Mouse (Mus musculus): ENCODE results near the gene Gm10842. TPM values are rescaled to one million over a fixed set of nuclear protein-coding genes. Genes with fewer than 3 reads are reported as not detected.
"Not testable (repeated sequence)": the region's sequence is repeated elsewhere in the genome, so short reads cannot be mapped to it uniquely, and the experiment has no call there.

The Gm10842 gene
- polyA plus RNA-seq (2015; fragmentation: Nextera tagmentation; extraction: Ambion mirVana) = not detected in 2 replicates

- ATAC-seq (ENCODE audit: low read depth) = no peak
- Histone ChIP-seq H3K27me3 (ENCODE audit: control insufficient read depth, insufficient read depth, low read depth, low read length) (no peaks in the 10 kb centered on the region), H3K4me3 (ENCODE audit: low read depth, low read length) (no peak within 1 kb of the TSS), H3K36me3 (ENCODE audit: control insufficient read depth, insufficient read depth) (no peaks in the 10 kb centered on the region), H3K9ac (ENCODE audit: low read depth, low read length) (no peak within 1 kb of the TSS), H3K9me3 (replicated peaks; ENCODE audit: control insufficient read depth, low read length) (no peaks in the 10 kb centered on the region), H3K4me2 (ENCODE audit: low read depth, low read length) (no peak within 1 kb of the TSS), H3K27ac (ENCODE audit: low read length) (peak within 1 kb of the TSS; percentile 35; the same call in 1 of the 2 replicates), H3K4me1 (ENCODE audit: control insufficient read depth, low read depth, low read length) (peaks cover 43% of the 10 kb centered on the region)
- WGBS (ENCODE audit: insufficient replicate concordance) = 77% methylated on average over 3 of the region's 3 CpGs
These were observed at the start of gene Gm10842 for GRCm38 (mm10) chr11:105146593-105146992. Gene Gm10842 (plus strand): TSS chr11:105146893.

- not testable (repeated sequence) for H3K27me3 ChIP-seq (ENCODE audit: control insufficient read depth, insufficient read depth, low read depth, low read length); H3K4me3 ChIP-seq (ENCODE audit: low read depth, low read length); H3K27ac ChIP-seq (ENCODE audit: low read length); H3K36me3 ChIP-seq (ENCODE audit: control insufficient read depth, insufficient read depth); H3K9ac ChIP-seq (ENCODE audit: low read depth, low read length); H3K9me3 ChIP-seq (replicated peaks; ENCODE audit: control insufficient read depth, low read length); H3K4me2 ChIP-seq (ENCODE audit: low read depth, low read length); ATAC-seq (ENCODE audit: low read depth); H3K4me1 ChIP-seq (ENCODE audit: control insufficient read depth, low read depth, low read length)
- 69% methylated on average over 22 of the region's 22 CpGs for WGBS (ENCODE audit: insufficient replicate concordance)
These were observed 34.2 kb upstream of the Gm10842 start for GRCm38 (mm10) chr11:105112448-105112847.

- WGBS (ENCODE audit: insufficient replicate concordance) = 66% methylated on average over 7 of the region's 7 CpGs
- no peak overlapping the region for H3K4me2 ChIP-seq (ENCODE audit: low read depth, low read length)
- H3K4me3 ChIP-seq (ENCODE audit: low read depth, low read length) = no peak overlapping the region
- ATAC-seq (ENCODE audit: low read depth) = no peak
- no peak overlapping the region for H3K9ac ChIP-seq (ENCODE audit: low read depth, low read length)
- no peaks in the 10 kb centered on the region for H3K9me3 ChIP-seq (replicated peaks; ENCODE audit: control insufficient read depth, low read length)
- H3K27me3 ChIP-seq (ENCODE audit: control insufficient read depth, insufficient read depth, low read depth, low read length) = no peaks in the 10 kb centered on the region
- H3K27ac ChIP-seq (ENCODE audit: low read length) = no peak overlapping the region
- no peaks in the 10 kb centered on the region for H3K4me1 ChIP-seq (ENCODE audit: control insufficient read depth, low read depth, low read length)
- no peaks in the 10 kb centered on the region for H3K36me3 ChIP-seq (ENCODE audit: control insufficient read depth, insufficient read depth)
These were observed 28.9 kb upstream of the Gm10842 start for GRCm38 (mm10) chr11:105117814-105118213.

- Histone ChIP-seq H3K9me3 (replicated peaks; ENCODE audit: control insufficient read depth, low read length) (no peaks in the 10 kb centered on the region), H3K27me3 (ENCODE audit: control insufficient read depth, insufficient read depth, low read depth, low read length) (no peaks in the 10 kb centered on the region), H3K4me2 (ENCODE audit: low read depth, low read length) (no peak overlapping the region), H3K9ac (ENCODE audit: low read depth, low read length) (no peak overlapping the region), H3K27ac (ENCODE audit: low read length) (no peak overlapping the region), H3K36me3 (ENCODE audit: control insufficient read depth, insufficient read depth) (no peaks in the 10 kb centered on the region), H3K4me3 (ENCODE audit: low read depth, low read length) (no peak overlapping the region), H3K4me1 (ENCODE audit: control insufficient read depth, low read depth, low read length) (peaks cover 4% of the 10 kb centered on the region)
- WGBS (ENCODE audit: insufficient replicate concordance) = 24% methylated on average over 4 of the region's 4 CpGs
- ATAC-seq (ENCODE audit: low read depth) = no peak
These were observed 26.1 kb upstream of the Gm10842 start for GRCm38 (mm10) chr11:105120551-105121061.

GRCm38 (mm10) chr11:105121792-105122191, 24.9 kb upstream of the Gm10842 start:
- not testable (repeated sequence) for H3K27me3 ChIP-seq (ENCODE audit: control insufficient read depth, insufficient read depth, low read depth, low read length); H3K4me2 ChIP-seq (ENCODE audit: low read depth, low read length); H3K4me1 ChIP-seq (ENCODE audit: control insufficient read depth, low read depth, low read length); H3K36me3 ChIP-seq (ENCODE audit: control insufficient read depth, insufficient read depth); H3K9ac ChIP-seq (ENCODE audit: low read depth, low read length); H3K9me3 ChIP-seq (replicated peaks; ENCODE audit: control insufficient read depth, low read length); ATAC-seq (ENCODE audit: low read depth); H3K4me3 ChIP-seq (ENCODE audit: low read depth, low read length); H3K27ac ChIP-seq (ENCODE audit: low read length)
- WGBS (ENCODE audit: insufficient replicate concordance) = 57% methylated on average over 5 of the region's 5 CpGs

- Histone ChIP-seq H3K9ac (ENCODE audit: low read depth, low read length) (no peak overlapping the region), H3K36me3 (ENCODE audit: control insufficient read depth, insufficient read depth) (no peaks in the 10 kb centered on the region), H3K27ac (ENCODE audit: low read length) (no peak overlapping the region), H3K4me3 (ENCODE audit: low read depth, low read length) (no peak overlapping the region), H3K4me2 (ENCODE audit: low read depth, low read length) (0 out of 2 replicates have a peak overlapping the region, but pooled peaks have one; percentile 14), H3K9me3 (replicated peaks; ENCODE audit: control insufficient read depth, low read length) (no peaks in the 10 kb centered on the region), H3K4me1 (ENCODE audit: control insufficient read depth, low read depth, low read length) (peaks cover 17% of the 10 kb centered on the region), H3K27me3 (ENCODE audit: control insufficient read depth, insufficient read depth, low read depth, low read length) (no peaks in the 10 kb centered on the region)
- 11% methylated on average over 9 of the region's 9 CpGs for WGBS (ENCODE audit: insufficient replicate concordance)
- peak; percentile 61 for ATAC-seq (ENCODE audit: low read depth)
These were observed 22.7 kb upstream of the Gm10842 start for GRCm38 (mm10) chr11:105123986-105124385.

- peaks cover 3% of the 10 kb centered on the region for H3K36me3 ChIP-seq (ENCODE audit: control insufficient read depth, insufficient read depth)
- peak within 1 kb of the TSS; percentile 71 for H3K9ac ChIP-seq (ENCODE audit: low read depth, low read length)
- ATAC-seq (ENCODE audit: low read depth) = peak; percentile 86
- 1% methylated on average over 29 of the region's 38 CpGs for WGBS (ENCODE audit: insufficient replicate concordance)
- H3K4me1 ChIP-seq (ENCODE audit: control insufficient read depth, low read depth, low read length) = peaks cover 17% of the 10 kb centered on the region
- H3K27ac ChIP-seq (ENCODE audit: low read length) = peak within 1 kb of the TSS; percentile 86
- no peaks in the 10 kb centered on the region for H3K9me3 ChIP-seq (replicated peaks; ENCODE audit: control insufficient read depth, low read length)
- no peaks in the 10 kb centered on the region for H3K27me3 ChIP-seq (ENCODE audit: control insufficient read depth, insufficient read depth, low read depth, low read length)
- H3K4me2 ChIP-seq (ENCODE audit: low read depth, low read length) = peak within 1 kb of the TSS; percentile 93
- peak within 1 kb of the TSS; percentile 91 for H3K4me3 ChIP-seq (ENCODE audit: low read depth, low read length)
These were observed 20.8 kb upstream of the Gm10842 start, which contains the start of gene Mettl2 for GRCm38 (mm10) chr11:105125735-105126519. Gene Mettl2 (plus strand): TSS chr11:105126425.

GRCm38 (mm10) chr11:105126520-105127029, 20.1 kb upstream of the Gm10842 start:
- H3K9me3 ChIP-seq (replicated peaks; ENCODE audit: control insufficient read depth, low read length) = no peaks in the 10 kb centered on the region
- H3K9ac ChIP-seq (ENCODE audit: low read depth, low read length) = peak overlapping the region; percentile 71
- peaks cover 8% of the 10 kb centered on the region for H3K36me3 ChIP-seq (ENCODE audit: control insufficient read depth, insufficient read depth)
- H3K27ac ChIP-seq (ENCODE audit: low read length) = no peak overlapping the region
- peak; percentile 14; the same call in 1 of the 2 replicates for ATAC-seq (ENCODE audit: low read depth)
- peaks cover 17% of the 10 kb centered on the region for H3K4me1 ChIP-seq (ENCODE audit: control insufficient read depth, low read depth, low read length)
- H3K27me3 ChIP-seq (ENCODE audit: control insufficient read depth, insufficient read depth, low read depth, low read length) = no peaks in the 10 kb centered on the region
- under 1% methylated on average over 44 of the region's 49 CpGs for WGBS (ENCODE audit: insufficient replicate concordance)
- peak overlapping the region; percentile 91 for H3K4me3 ChIP-seq (ENCODE audit: low read depth, low read length)
- peak overlapping the region; percentile 93 for H3K4me2 ChIP-seq (ENCODE audit: low read depth, low read length)

- Histone ChIP-seq H3K27me3 (ENCODE audit: control insufficient read depth, insufficient read depth, low read depth, low read length) (no peaks in the 10 kb centered on the region), H3K4me3 (ENCODE audit: low read depth, low read length) (no peak overlapping the region), H3K4me1 (ENCODE audit: control insufficient read depth, low read depth, low read length) (peaks cover 24% of the 10 kb centered on the region), H3K36me3 (ENCODE audit: control insufficient read depth, insufficient read depth) (peaks cover 45% of the 10 kb centered on the region), H3K9me3 (replicated peaks; ENCODE audit: control insufficient read depth, low read length) (no peaks in the 10 kb centered on the region), H3K4me2 (ENCODE audit: low read depth, low read length) (no peak overlapping the region), H3K27ac (ENCODE audit: low read length) (peak overlapping the region; percentile 60), H3K9ac (ENCODE audit: low read depth, low read length) (no peak overlapping the region)
- 41% methylated on average over 7 of the region's 7 CpGs for WGBS (ENCODE audit: insufficient replicate concordance)
- peak; percentile 61 for ATAC-seq (ENCODE audit: low read depth)
These were observed 11.0 kb upstream of the Gm10842 start for GRCm38 (mm10) chr11:105135692-105136091.

All from liver, embryonic 16.5 days (tissue).